Mouse (Mus musculus): ENCODE results near the gene Inpp4b.

DNA sequence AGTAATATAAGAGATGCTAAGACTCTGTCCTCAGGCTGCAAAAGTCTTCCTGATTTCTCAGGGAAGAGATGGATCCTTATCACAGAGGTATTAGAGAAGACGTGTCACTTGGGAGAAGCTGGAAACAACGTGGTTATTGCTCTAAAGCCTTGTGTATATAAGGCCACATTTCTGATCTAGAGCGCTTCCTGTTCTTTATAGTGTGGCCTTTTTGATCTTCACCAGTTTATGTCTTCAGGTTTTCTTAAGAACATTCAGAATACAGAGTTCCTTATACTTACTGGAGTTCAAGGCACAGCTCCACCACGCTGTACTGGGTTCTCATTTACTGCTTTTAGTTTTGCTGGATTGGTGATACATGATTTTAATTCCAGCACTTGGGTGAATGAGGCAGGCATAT, 419.1 kb downstream of the Inpp4b start:
- TF ChIP-seq CTCF (IDR thresholded peaks at IDR 0.05; ENCODE audit: low read depth, low read length) (no peak), TAL1 (conservative IDR thresholded peaks at IDR 0.05; ENCODE audit: low read depth, low read length) (no peak), GATA1 (IDR thresholded peaks at IDR 0.05; ENCODE audit: borderline replicate concordance, low read length) (no peak)

Measured in G1E (cell line).